Mouse (Mus musculus) MEL (cell line): ENCODE measurements around the gene Atf7ip.

ENCODE experiments used
- ELF1 ChIP-seq: IDR thresholded peaks from 2 replicates; pipeline ENCODE4 v1.6.1; 2014; ENCODE audit warnings: low read depth, mild to moderate bottlenecking, inconsistent platforms, low read length, improper control_type of control experiment, moderate library complexity
- MYC ChIP-seq: IDR thresholded peaks from 2 replicates; pipeline ENCODE4 v1.6.1; 2011; ENCODE audit warnings: low read depth, mild to moderate bottlenecking, low read length, improper control_type of control experiment, moderate library complexity
- TAL1 ChIP-seq: IDR thresholded peaks from 2 replicates; pipeline ENCODE4 v1.6.1; 2012; ENCODE audit warnings: mild to moderate bottlenecking, inconsistent platforms, low read length, moderate library complexity, mixed read lengths
- TCF12 ChIP-seq: IDR thresholded peaks from 2 replicates; pipeline ENCODE4 v1.6.1; 2014; ENCODE audit warnings: low read depth, mild to moderate bottlenecking, inconsistent platforms, low read length, improper control_type of control experiment, moderate library complexity

DNA sequence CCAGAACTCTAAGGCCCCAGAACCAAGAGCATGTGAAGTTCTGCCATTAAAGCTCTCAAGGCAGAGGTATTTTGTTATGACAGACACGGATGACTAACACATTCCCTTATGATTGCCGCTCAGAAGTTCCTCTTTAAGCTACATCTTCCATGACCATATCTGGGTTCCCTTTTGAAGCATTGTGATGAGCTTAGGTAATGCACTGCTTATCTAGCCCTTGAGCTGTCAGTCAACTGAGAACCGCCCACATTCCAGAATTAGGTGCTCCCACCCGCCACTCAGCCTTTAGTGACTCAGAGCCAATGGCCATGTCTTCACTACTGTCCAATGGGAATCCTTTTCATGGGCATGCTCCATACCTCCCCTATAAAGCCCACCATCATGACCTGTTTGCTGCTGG lies 13.7 kb upstream of the Atf7ip start:
- no peak for TF ChIP-seq TCF12
- peak; percentile 67; the same call in 1 of the 2 replicates for TF ChIP-seq MYC
- peak; percentile 48 for TF ChIP-seq TAL1
- no peak for TF ChIP-seq ELF1
